Mouse (Mus musculus) mammary gland, adult 2 months (tissue): ENCODE measurements around the gene Sgcd. TPM values are rescaled to one million over a fixed set of nuclear protein-coding genes. Genes with fewer than 3 reads are reported as not detected.

Source experiments
- polyA plus RNA-seq: library from polyadenylated mRNA; depleted of rRNA; stranded (reverse); fragments of >200 nt; gene quantifications from 2 replicates; pipeline ENCODE4 v1.2.3, GENCODE M21; 2012; ENCODE audit warnings: low replicate concordance; rRNA removed

Gene Sgcd
- 3.0 and 5.3 TPM in 2 replicates for polyA plus RNA-seq

DNA sequence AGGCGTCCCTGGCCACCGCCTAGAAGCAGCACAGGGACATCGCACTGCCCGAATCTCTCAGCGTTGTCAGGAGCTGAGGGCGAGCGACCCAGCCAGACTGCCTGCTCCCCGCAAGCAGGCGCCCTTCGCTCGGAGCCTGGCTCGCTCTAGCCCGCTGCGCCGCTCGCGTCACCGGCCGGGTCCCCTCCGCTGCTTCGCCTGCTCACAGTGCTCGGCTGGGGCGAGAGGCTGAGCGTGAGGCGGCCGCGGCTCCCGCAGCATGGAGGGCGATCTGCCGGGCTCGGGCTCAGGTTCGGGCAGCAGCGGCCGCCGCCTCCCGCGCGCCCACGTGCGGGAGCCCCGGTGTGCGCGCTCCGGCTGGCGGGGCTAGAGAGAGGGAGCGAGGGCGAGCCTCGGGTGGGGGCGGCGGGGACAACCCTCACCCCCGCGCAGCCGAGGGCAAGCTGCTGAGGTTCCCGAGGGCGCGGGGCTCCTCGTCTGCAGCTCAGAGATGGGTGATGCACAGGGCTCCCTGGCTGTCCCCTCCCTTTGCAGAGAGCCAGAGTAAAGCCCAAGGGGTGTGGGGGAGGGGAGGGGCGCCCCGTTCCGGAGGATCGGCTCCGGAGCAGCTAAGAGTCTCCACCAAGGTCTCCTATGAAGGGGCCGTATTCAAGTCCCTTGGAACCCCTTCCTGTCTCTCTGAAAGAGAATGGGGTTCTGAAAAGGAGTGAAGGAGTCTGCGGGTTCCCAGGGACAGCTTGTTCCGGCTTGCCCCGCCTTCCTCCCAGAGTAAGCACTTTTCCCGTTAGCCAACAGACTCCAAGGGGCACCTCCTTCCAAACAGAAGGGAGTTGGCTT, at the start of gene Sgcd:
Gene Sgcd, minus strand, starts transcription at position 273 of the 837 bp plus-strand sequence.

